Mouse (Mus musculus) left cerebral cortex, adult 2 months (tissue): ENCODE measurements at regions not wholly inside any gene's neighbourhood (a gene's known extent, or its start where the extent isn't known, plus 50 kb on each side); places are given as distances from the start of the nearest gene placed in this dataset.
A peak's percentile ranks its signal among the peaks of the same experiment; 100 is the strongest.
"Not testable (repeated sequence)": the region's sequence is repeated elsewhere in the genome, so short reads cannot be mapped to it uniquely, and the experiment has no call there.

ENCODE experiments used
- DNase-seq, 2 experiments: peaks; one replicate each; pipeline ENCODE4 v3.0.0; 2021 to 2022; ENCODE audit warnings: low spot score in 2 of 2, mixed read lengths in 1 of 2; ENCODE audit errors: extremely low spot score in 1 of 2
- H3K27ac ChIP-seq: fragments of 200-600 bp; 2 replicates; pipeline ENCODE4 v1.8.1; 2022
- H3K4me3 ChIP-seq: fragments of 200-600 bp; 2 replicates; pipeline ENCODE4 v1.8.1; 2022
- CTCF ChIP-seq: fragments of 200-600 bp; IDR thresholded peaks from 2 replicates; pipeline ENCODE4 v1.8.1; 2022; ENCODE audit warnings: antibody characterized with exemption, mild to moderate bottlenecking, moderate library complexity
- intact Hi-C: fragments of 180-260 bp; cut with DNase I; formaldehyde crosslinking; loops from one replicate; pipeline ENCODE4 v1.15.1; 2025

GRCm38 (mm10) chr2:166516261-166516660, 197.4 kb downstream of the Prex1 start:
- intact Hi-C loops: no loop called here
- no peak overlapping the region for H3K27ac ChIP-seq
- no peak; the same call in 1 of the 2 replicates for TF ChIP-seq CTCF
- DNase-seq: no peak
- no peak overlapping the region for H3K4me3 ChIP-seq

- Histone ChIP-seq H3K27ac (no peak overlapping the region), H3K4me3 (no peak overlapping the region)
- no peak for TF ChIP-seq CTCF
- DNase-seq: no peak
- intact Hi-C loops: loop anchor here (1.0 kb wide), 1 partner anchor 318 kb away; no protein-coding TSS in a partner anchor
Measured at GRCm38 (mm10) chr2:166514664-166515063, 199.0 kb downstream of the Prex1 start.

- Histone ChIP-seq H3K4me3 (no peak overlapping the region), H3K27ac (no peak overlapping the region)
- intact Hi-C loops: no loop called here
- DNase-seq: no peak
- peak; percentile 14 for TF ChIP-seq CTCF
Measured at GRCm38 (mm10) chr2:166512488-166512887, 201.1 kb downstream of the Prex1 start.

- DNase-seq, intact Hi-C loops, H3K4me3 ChIP-seq, H3K27ac ChIP-seq: not testable (repeated sequence)
Measured at GRCm38 (mm10) chr2:166511477-166511876, 202.2 kb downstream of the Prex1 start.

GRCm38 (mm10) chr2:166510776-166511175, 202.9 kb downstream of the Prex1 start:
- Histone ChIP-seq H3K27ac (no peak overlapping the region), H3K4me3 (no peak overlapping the region)
- no peak for DNase-seq
- no peak for TF ChIP-seq CTCF
- intact Hi-C loops: no loop called here

- no peak overlapping the region for H3K27ac ChIP-seq
- no peak for TF ChIP-seq CTCF
- H3K4me3 ChIP-seq: no peak overlapping the region
- DNase-seq: no peak
- intact Hi-C loops: no loop called here
Measured at GRCm38 (mm10) chr2:166509591-166509990, 204.0 kb downstream of the Prex1 start.

GRCm38 (mm10) chr2:166508656-166509420, 204.8 kb downstream of the Prex1 start:
- no peak for DNase-seq
- Histone ChIP-seq H3K27ac (no peak overlapping the region), H3K4me3 (no peak overlapping the region)
- intact Hi-C loops: no loop called here
- no peak for TF ChIP-seq CTCF

- no peak for DNase-seq
- intact Hi-C loops: no loop called here
- TF ChIP-seq CTCF: no peak
- Histone ChIP-seq H3K27ac (no peak overlapping the region), H3K4me3 (no peak overlapping the region)
Measured at GRCm38 (mm10) chr2:166505309-166505708, 208.3 kb downstream of the Prex1 start.

GRCm38 (mm10) chr2:166503666-166504065, 210.0 kb downstream of the Prex1 start:
- intact Hi-C loops: no loop called here
- no peak for DNase-seq
- TF ChIP-seq CTCF: no peak
- Histone ChIP-seq H3K27ac (no peak overlapping the region), H3K4me3 (no peak overlapping the region)

- TF ChIP-seq CTCF: no peak
- DNase-seq: no peak
- intact Hi-C loops: no loop called here
- Histone ChIP-seq H3K4me3 (no peak overlapping the region), H3K27ac (no peak overlapping the region)
Measured at GRCm38 (mm10) chr2:166492895-166493294, 220.7 kb downstream of the Prex1 start.

- no peak for DNase-seq
- Histone ChIP-seq H3K4me3 (no peak overlapping the region), H3K27ac (no peak overlapping the region)
- intact Hi-C loops: no loop called here
- TF ChIP-seq CTCF: no peak
Measured at GRCm38 (mm10) chr2:166492421-166492820, 221.2 kb downstream of the Prex1 start.

GRCm38 (mm10) chr2:166491861-166492260, 221.8 kb downstream of the Prex1 start:
- DNase-seq: no peak
- no peak overlapping the region for H3K27ac ChIP-seq
- TF ChIP-seq CTCF: no peak
- intact Hi-C loops: no loop called here
- H3K4me3 ChIP-seq: no peak overlapping the region
